Mouse (Mus musculus) right cerebral cortex, postnatal 14 days (tissue): ENCODE measurements around the gene Gyg.
"Not testable (repeated sequence)": the region's sequence is repeated elsewhere in the genome, so short reads cannot be mapped to it uniquely, and the experiment has no call there.

Source experiments
- DNase-seq: peaks from one replicate; pipeline ENCODE4 v3.0.0; 2022

The Gyg gene

GRCm38 (mm10) chr3:20130456-20131349 is 24.4 kb downstream of the Gyg start:
- no peak for DNase-seq

GRCm38 (mm10) chr3:20129491-20129890 is 25.6 kb downstream of the Gyg start:
- no peak for DNase-seq

GRCm38 (mm10) chr3:20127047-20127595 is 28.0 kb downstream of the Gyg start:
- no peak for DNase-seq

GRCm38 (mm10) chr3:20125604-20126003 is 29.5 kb downstream of the Gyg start:
- no peak for DNase-seq

- not testable (repeated sequence) for DNase-seq
Observed at GRCm38 (mm10) chr3:20121582-20121981, 33.5 kb downstream of the Gyg start.

GRCm38 (mm10) chr3:20119686-20120244 is 35.4 kb downstream of the Gyg start:
- DNase-seq: no peak

- no peak for DNase-seq
Observed at GRCm38 (mm10) chr3:20119044-20119591, 36.0 kb downstream of the Gyg start.

GRCm38 (mm10) chr3:20111913-20112312 is 43.2 kb downstream of the Gyg start:
- DNase-seq: no peak

- no peak for DNase-seq
Observed at GRCm38 (mm10) chr3:20108881-20109280, 46.2 kb downstream of the Gyg start.

GRCm38 (mm10) chr3:20104776-20105175 is 50.3 kb downstream of the Gyg start:
- DNase-seq: no peak

- no peak for DNase-seq
Observed at GRCm38 (mm10) chr3:20104318-20104717, 50.8 kb downstream of the Gyg start.

GRCm38 (mm10) chr3:20103830-20104229 is 51.3 kb downstream of the Gyg start:
- no peak for DNase-seq

GRCm38 (mm10) chr3:20082161-20082560 is 73.0 kb downstream of the Gyg start:
- no peak for DNase-seq

GRCm38 (mm10) chr3:20076145-20077053 is 78.7 kb downstream of the Gyg start:
- no peak for DNase-seq
